Mouse (Mus musculus) liver, embryonic 15.5 days (tissue): ENCODE data around the gene Tnfrsf21. TPM values are rescaled to one million over a fixed set of nuclear protein-coding genes. Genes with fewer than 3 reads are reported as not detected.

ENCODE experiments used
- ATAC-seq: fragments of 200-750 bp; cut with Nextera tagmentation; 2 replicates; pipeline ENCODE4 v1.8.0; 2017; ENCODE audit warnings: moderate number of reproducible peaks, mild to moderate bottlenecking, moderate library complexity; ENCODE audit not compliant: insufficient read depth
- H3K27ac ChIP-seq: fragments of 300-500 bp; sonication (generic); replicated peaks from 2 replicates; pipeline ENCODE4 v1.5.1; 2015; ENCODE audit warnings: mild to moderate bottlenecking, inconsistent platforms
- H3K27me3 ChIP-seq: fragments of 300-500 bp; sonication (generic); 2 replicates; pipeline ENCODE4 v1.6.1; 2015; ENCODE audit warnings: mild to moderate bottlenecking, inconsistent platforms
- H3K36me3 ChIP-seq: fragments of 300-500 bp; sonication (generic); replicated peaks from 2 replicates; pipeline ENCODE4 v1.6.1; 2015; ENCODE audit warnings: moderate library complexity, mild to moderate bottlenecking, inconsistent platforms
- H3K4me1 ChIP-seq: fragments of 300-500 bp; sonication (generic); replicated peaks from 2 replicates; pipeline ENCODE4 v1.6.1; 2015; ENCODE audit warnings: inconsistent platforms
- H3K4me2 ChIP-seq: fragments of 300-500 bp; sonication (generic); 2 replicates; pipeline ENCODE4 v1.6.1; 2015; ENCODE audit warnings: moderate library complexity, mild to moderate bottlenecking, inconsistent platforms
- H3K4me3 ChIP-seq: fragments of 300-500 bp; sonication (generic); replicated peaks from 2 replicates; pipeline ENCODE4 v1.5.1; 2015; ENCODE audit warnings: mild to moderate bottlenecking, inconsistent platforms
- H3K9ac ChIP-seq: fragments of 300-500 bp; sonication (generic); 2 replicates; pipeline ENCODE4 v1.6.1; 2015; ENCODE audit warnings: moderate library complexity, mild to moderate bottlenecking, inconsistent platforms
- H3K9me3 ChIP-seq: fragments of 300-500 bp; sonication (generic); replicated peaks from 2 replicates; pipeline ENCODE4 v1.6.1; 2016; ENCODE audit warnings: inconsistent platforms
- WGBS: fragments of 180-500 bp; shearing (Covaris S2); methylation state at CpG from one replicate; pipeline ENCODE4 v1.1.7; 2015; ENCODE audit warnings: mixed read lengths; ENCODE audit not compliant: insufficient replicate concordance; 5-methylcytosine and 5-hydroxymethylcytosine counted together
- polyA plus RNA-seq: library from polyadenylated mRNA; unstranded; fragments of >200 nt; fragmentation: Nextera tagmentation; extraction: Ambion mirVana; gene quantifications from 2 replicates; pipeline ENCODE4 v1.2.1, GENCODE M21; 2015

Tnfrsf21 gene
- polyA plus RNA-seq, 1 experiment from 2014 or later, result 24.1 TPM

DNA sequence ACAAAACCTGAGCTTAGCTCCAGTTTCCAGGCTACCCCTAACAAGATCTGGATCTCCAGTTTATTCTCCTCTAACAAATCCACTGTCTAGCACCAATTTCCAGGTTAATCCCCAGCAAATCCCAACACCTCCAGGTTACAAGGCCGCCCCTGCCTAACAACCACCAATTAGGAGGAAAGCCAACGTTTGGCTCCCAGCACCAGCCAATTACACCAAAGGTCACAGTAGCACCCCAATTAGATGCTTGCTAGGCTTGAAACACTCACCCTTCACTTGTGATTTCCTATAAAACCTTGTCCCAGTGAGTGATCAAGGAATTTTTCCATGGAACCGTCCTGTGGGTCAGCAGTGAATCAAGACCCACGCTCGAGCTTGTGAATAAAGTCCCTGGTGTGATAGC, 116.1 kb downstream of the Tnfrsf21 start:
- ATAC-seq, result no peak
- Histone ChIP-seq H3K4me3 (no peak overlapping the region), H3K4me2 (no peak overlapping the region), H3K9ac (no peak overlapping the region), H3K4me1 (no peaks in the 10 kb centered on the region), H3K9me3 (no peaks in the 10 kb centered on the region), H3K27me3 (no peaks in the 10 kb centered on the region), H3K36me3 (no peaks in the 10 kb centered on the region), H3K27ac (no peak overlapping the region)
- WGBS, result 68% methylated on average over 5 of the region's 5 CpGs

DNA sequence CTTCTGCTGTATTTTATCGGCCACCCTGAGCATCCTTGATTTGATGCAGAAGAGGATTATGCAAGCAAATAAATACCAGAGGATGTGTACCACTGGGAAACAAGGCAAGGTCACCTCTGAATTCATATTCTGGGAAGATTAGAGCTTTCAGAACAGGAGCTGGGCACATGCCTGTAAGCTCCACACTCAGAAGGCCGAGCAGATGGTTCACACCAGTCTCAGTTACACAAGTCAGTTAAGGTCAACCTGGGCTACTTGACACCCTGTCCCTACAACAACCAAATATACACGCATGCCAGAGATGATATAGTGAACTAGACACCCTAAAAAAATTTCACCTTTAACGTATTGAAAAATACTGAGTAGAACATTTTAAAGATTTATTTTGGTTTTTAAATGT, 116.8 kb downstream of the Tnfrsf21 start:
- Histone ChIP-seq H3K36me3 (no peaks in the 10 kb centered on the region), H3K4me2 (no peak overlapping the region), H3K27ac (no peak overlapping the region), H3K4me1 (no peaks in the 10 kb centered on the region), H3K9ac (no peak overlapping the region), H3K9me3 (no peaks in the 10 kb centered on the region), H3K27me3 (no peaks in the 10 kb centered on the region), H3K4me3 (no peak overlapping the region)
- 63% methylated on average over 4 of the region's 4 CpGs for WGBS
- no peak for ATAC-seq

DNA sequence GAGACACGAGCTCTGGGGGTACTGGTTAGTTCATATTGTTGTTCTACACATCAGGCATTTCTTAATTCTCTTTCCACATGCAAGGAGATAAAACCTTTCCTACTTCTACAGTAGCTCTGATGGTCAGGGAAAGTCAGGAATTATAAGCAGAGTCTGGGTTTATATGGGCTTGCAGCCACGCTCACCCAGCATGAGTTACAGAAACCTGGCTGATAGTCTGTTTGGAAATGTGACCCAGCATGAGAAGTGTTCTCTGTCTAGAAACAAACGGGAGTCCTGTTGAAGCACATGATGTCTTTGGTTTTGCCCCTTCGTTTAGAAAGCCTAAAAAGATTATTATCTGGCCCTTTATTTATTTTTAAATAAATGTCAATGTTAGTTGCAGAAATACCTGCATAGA, 118.6 kb downstream of the Tnfrsf21 start:
- H3K4me1 ChIP-seq, result peaks cover 3% of the 10 kb centered on the region
- H3K27ac ChIP-seq, result no peak overlapping the region
- H3K27me3 ChIP-seq, result no peaks in the 10 kb centered on the region
- H3K9ac ChIP-seq, result no peak overlapping the region
- no peak for ATAC-seq
- H3K9me3 ChIP-seq, result no peaks in the 10 kb centered on the region
- H3K4me2 ChIP-seq, result no peak overlapping the region
- H3K4me3 ChIP-seq, result no peak overlapping the region
- WGBS, result 51% methylated on average over 4 of the region's 4 CpGs
- no peaks in the 10 kb centered on the region for H3K36me3 ChIP-seq

DNA sequence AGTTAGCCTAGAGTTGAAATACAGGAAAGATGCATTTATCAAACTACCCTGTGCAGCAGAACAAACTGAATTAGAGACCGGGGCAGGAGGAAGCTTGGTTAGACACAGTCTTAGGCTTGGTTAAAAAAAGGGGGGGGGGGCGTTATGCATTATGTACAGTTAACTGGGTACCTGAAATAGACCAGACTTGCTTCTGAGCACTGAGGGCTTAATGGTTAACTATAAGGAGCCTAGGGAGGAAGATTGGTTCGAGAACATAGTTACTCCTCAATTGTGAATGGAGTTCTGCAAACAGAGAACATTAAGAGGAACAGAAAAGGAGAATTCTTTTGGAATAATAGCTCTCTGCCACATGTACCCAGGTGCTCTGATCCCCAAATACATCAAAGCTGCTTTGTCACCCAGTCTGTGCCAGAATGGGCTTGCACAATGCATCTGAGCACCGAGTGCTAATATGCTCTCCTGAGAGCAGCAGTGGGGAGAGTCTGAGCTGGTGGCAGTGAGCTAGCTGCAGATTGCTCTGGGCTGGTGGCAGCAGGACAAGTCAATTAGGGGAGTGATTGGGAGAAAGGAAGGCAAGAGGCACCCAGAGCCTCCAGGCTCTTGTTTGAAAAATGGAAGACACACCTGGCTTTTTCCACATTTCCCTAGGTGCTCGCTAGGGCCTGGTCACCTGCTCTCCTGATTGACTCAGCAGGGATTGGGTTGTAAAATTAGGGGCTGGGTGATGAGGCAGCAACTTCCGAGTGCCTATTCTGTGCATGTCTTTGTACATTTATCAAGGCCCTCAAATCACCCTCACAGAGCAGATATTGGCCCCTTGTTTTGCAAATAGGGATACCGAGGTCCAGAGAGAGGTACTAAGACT, 119.3 kb downstream of the Tnfrsf21 start:
- H3K9ac ChIP-seq, result no peak overlapping the region
- H3K27me3 ChIP-seq, result no peaks in the 10 kb centered on the region
- H3K9me3 ChIP-seq, result no peaks in the 10 kb centered on the region
- H3K27ac ChIP-seq, result no peak overlapping the region
- H3K4me2 ChIP-seq, result no peak overlapping the region
- no peak overlapping the region for H3K4me3 ChIP-seq
- WGBS, result 43% methylated on average over 7 of the region's 7 CpGs
- H3K4me1 ChIP-seq, result peaks cover 3% of the 10 kb centered on the region
- no peaks in the 10 kb centered on the region for H3K36me3 ChIP-seq
- ATAC-seq, result no peak

DNA sequence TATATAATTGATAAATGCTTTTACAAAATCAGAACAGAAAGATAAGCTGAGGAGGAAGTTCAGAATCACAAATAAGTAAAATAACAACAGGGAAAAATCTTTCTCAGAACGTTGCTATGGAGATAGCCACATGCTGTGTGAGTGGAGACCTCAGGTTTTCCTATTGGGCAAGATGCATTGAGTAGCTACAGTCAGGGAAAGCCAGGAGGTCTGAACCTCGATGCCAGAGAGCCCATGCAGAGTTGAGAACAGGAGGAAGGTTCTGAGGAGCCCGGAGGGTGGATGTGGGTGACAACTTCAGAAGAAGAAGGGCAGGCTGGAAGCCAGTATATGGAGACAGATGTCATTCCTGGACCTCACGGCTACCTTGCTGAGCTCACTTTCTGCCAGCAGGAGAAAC, 120.4 kb downstream of the Tnfrsf21 start:
- no peak overlapping the region for H3K4me3 ChIP-seq
- H3K4me1 ChIP-seq, result peaks cover 3% of the 10 kb centered on the region
- H3K27me3 ChIP-seq, result no peaks in the 10 kb centered on the region
- no peak for ATAC-seq
- no peaks in the 10 kb centered on the region for H3K9me3 ChIP-seq
- no peaks in the 10 kb centered on the region for H3K36me3 ChIP-seq
- WGBS, result 50% methylated on average over 4 of the region's 4 CpGs
- H3K4me2 ChIP-seq, result no peak overlapping the region
- H3K9ac ChIP-seq, result no peak overlapping the region
- no peak overlapping the region for H3K27ac ChIP-seq

DNA sequence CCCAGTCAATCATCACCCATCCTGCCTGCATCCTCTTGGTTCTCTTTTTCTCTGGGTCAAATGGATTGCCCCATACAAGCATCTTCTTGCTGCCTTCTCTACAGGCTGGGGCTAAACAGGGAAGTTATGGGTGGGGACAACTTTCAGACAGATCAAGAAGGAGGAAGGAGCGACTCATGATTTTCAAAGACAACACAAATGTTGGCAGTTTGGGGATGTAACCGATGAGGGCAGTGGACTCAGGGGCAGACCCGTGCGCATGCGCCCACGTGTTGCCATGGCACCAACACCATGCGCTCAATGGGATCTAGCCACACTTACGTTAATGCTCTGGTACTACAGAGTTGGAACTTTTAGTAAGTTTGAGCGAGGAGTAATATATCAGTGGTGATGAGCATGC, 121.5 kb downstream of the Tnfrsf21 start:
- H3K9me3 ChIP-seq, result no peaks in the 10 kb centered on the region
- peak overlapping the region; percentile 48; the same call in 1 of the 2 replicates for H3K27ac ChIP-seq
- no peak overlapping the region for H3K9ac ChIP-seq
- H3K36me3 ChIP-seq, result no peaks in the 10 kb centered on the region
- no peaks in the 10 kb centered on the region for H3K27me3 ChIP-seq
- WGBS, result 54% methylated on average over 9 of the region's 9 CpGs
- peaks cover 3% of the 10 kb centered on the region for H3K4me1 ChIP-seq
- H3K4me2 ChIP-seq, result no peak overlapping the region
- no peak overlapping the region for H3K4me3 ChIP-seq
- ATAC-seq, result peak; percentile 59

DNA sequence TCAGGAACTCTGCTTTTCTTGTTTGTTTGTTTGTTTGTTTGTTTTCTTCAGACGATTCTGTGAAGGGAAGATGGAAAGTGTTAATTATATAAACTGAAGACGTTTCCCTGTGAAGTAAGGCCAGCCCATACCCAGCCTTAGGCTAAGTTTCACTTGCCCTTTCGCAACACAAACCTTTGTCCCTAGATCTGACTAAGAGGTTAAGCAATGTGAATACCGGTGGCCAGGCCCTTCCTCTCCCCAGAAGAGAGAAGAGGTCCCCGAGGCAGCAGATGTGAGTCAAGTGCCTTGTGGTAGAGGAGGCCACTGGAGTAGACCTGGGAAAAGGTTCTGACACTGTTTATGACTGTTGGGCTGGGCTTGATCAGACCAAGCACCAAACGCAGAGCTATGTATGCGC, 122.0 kb downstream of the Tnfrsf21 start:
- H3K4me1 ChIP-seq, result peaks cover 3% of the 10 kb centered on the region
- peak overlapping the region; percentile 48; the same call in 1 of the 2 replicates for H3K27ac ChIP-seq
- no peak overlapping the region for H3K9ac ChIP-seq
- H3K36me3 ChIP-seq, result no peaks in the 10 kb centered on the region
- H3K9me3 ChIP-seq, result no peaks in the 10 kb centered on the region
- H3K27me3 ChIP-seq, result no peaks in the 10 kb centered on the region
- ATAC-seq, result peak; percentile 71
- H3K4me3 ChIP-seq, result no peak overlapping the region
- 44% methylated on average over 7 of the region's 7 CpGs for WGBS
- H3K4me2 ChIP-seq, result 0 out of 2 replicates have a peak overlapping the region, but pooled peaks have one; percentile 7

Other genes with a start within 250 kb of the Tnfrsf21 start
- 7.9 and 8.5 TPM in 2 replicates for gene Cd2ap, start 139.9 kb upstream of the Tnfrsf21 start, polyA plus RNA-seq